Mouse (Mus musculus): ENCODE results near the gene Banp. TPM values are rescaled to one million over a fixed set of nuclear protein-coding genes. Genes with fewer than 3 reads are reported as not detected.

The Banp gene
- total and polyA plus RNA-seq, 3 experiments: 19.2 to 28.4 TPM; not detected in 1

DNA sequence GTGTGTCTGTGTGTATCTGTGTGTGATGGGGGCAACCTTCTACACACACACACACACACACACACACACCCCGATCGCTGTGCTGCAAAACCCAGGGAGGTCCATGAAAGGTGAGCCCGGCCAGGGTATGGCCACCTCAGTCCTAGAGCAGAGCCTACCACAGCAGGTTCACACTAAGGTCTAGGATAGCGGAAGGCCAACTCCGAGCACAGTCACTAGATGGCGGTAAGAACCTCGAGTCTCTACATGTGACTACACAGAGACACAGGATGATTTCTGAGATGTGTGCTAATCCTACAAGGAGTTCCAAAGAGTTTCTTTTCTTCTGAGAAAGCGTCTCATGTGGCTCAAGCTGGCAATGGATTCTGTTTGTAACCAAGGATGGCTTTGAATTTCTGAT, 22.2 kb upstream of the Banp start:
- Histone ChIP-seq H3K79me2 (ENCODE audit: control insufficient read depth, insufficient read depth, low read length, poor library complexity) (no peaks in the 10 kb centered on the region), H3K9me3 (replicated peaks; ENCODE audit: insufficient read depth, low read length) (no peaks in the 10 kb centered on the region), H3K4me3 (ENCODE audit: control insufficient read depth in 1 of 2, insufficient read depth in 1 of 2, low read depth in 2 of 2, low read length in 2 of 2) (no peak overlapping the region), H3K27me3 (ENCODE audit: control insufficient read depth in 1 of 2, insufficient read depth in 2 of 2, low read length in 2 of 2) (no peaks in the 10 kb centered on the region), H3K4me1 (ENCODE audit: control insufficient read depth in 1 of 2, insufficient read depth in 2 of 2, low read length in 2 of 2) (peaks cover 5 to 8% of the 10 kb centered on the region in 2 experiments), H3K36me3 (ENCODE audit: control insufficient read depth in 1 of 2, insufficient read depth in 2 of 2, low read length in 2 of 2) (peaks cover 0 to 6% of the 10 kb centered on the region in 2 experiments; a peak in 2 of 4 replicates), H3K27ac (ENCODE audit: control insufficient read depth, low read depth, low read length) (no peak overlapping the region), H3K9ac (ENCODE audit: control insufficient read depth, low read depth, low read length, poor library complexity, severe bottlenecking) (no peak overlapping the region)
- DNase-seq (ENCODE audit: low read depth, low spot score): peak; percentile 86
- TF ChIP-seq KAT2A (conservative IDR thresholded peaks at IDR 0.05; ENCODE audit: low read depth, low read length) (no peak), CHD1 (IDR thresholded peaks at IDR 0.05; ENCODE audit: low read depth, low read length) (no peak), RCOR1 (IDR thresholded peaks at IDR 0.05; ENCODE audit: low read depth, low read length) (no peak), MYB (IDR thresholded peaks at IDR 0.05; ENCODE audit: low read depth, low read length) (no peak), MAX (IDR thresholded peaks at IDR 0.05; ENCODE audit: low read length) (peak; percentile 78), ELF1 (IDR thresholded peaks at IDR 0.05; ENCODE audit: low read depth, low read length) (peak; percentile 37; the same call in 1 of the 2 replicates), HCFC1 (IDR thresholded peaks at IDR 0.05; ENCODE audit: low read depth, low read length) (0 out of 2 replicates have a peak, but pooled peaks have one; percentile 18), MYC (IDR thresholded peaks at IDR 0.05; ENCODE audit: low read depth, low read length) (peak; percentile 91), CTCF (IDR thresholded peaks at IDR 0.05 in 2 of 3, conservative IDR thresholded peaks at IDR 0.05 in 1 of 3; ENCODE audit: control insufficient read depth in 1 of 3, insufficient read depth in 1 of 3, low read depth in 2 of 3, low read length in 3 of 3, poor library complexity in 1 of 3, severe bottlenecking in 1 of 3) (peak; percentile 63 to 86 (median 73)), BHLHE40 (IDR thresholded peaks at IDR 0.05; ENCODE audit: borderline replicate concordance, low read depth, low read length) (no peak), MXI1 (IDR thresholded peaks at IDR 0.05; ENCODE audit: low read depth, low read length) (peak; percentile 63; the same call in 1 of the 2 replicates), POLR2AphosphoS5 (IDR thresholded peaks at IDR 0.05; ENCODE audit: borderline replicate concordance, low read depth, low read length) (no peak), SMC3 (IDR thresholded peaks at IDR 0.05; ENCODE audit: low read depth, low read length) (peak; percentile 65), RAD21 (IDR thresholded peaks at IDR 0.05; ENCODE audit: low read depth, low read length) (peak; percentile 67), TAL1 (IDR thresholded peaks at IDR 0.05; ENCODE audit: low read length) (no peak), SIN3A (IDR thresholded peaks at IDR 0.05; ENCODE audit: low read length) (peak; percentile 33; the same call in 1 of the 2 replicates), GABPA (IDR thresholded peaks at IDR 0.05; ENCODE audit: low read depth, low read length) (no peak), NELFE (IDR thresholded peaks at IDR 0.05; ENCODE audit: low read depth, low read length) (no peak), ZNF384 (IDR thresholded peaks at IDR 0.05; ENCODE audit: low read depth, low read length) (no peak), USF1 (IDR thresholded peaks at IDR 0.05; ENCODE audit: low read depth, low read length) (peak; percentile 70; the same call in 1 of the 2 replicates), ZC3H11A (IDR thresholded peaks at IDR 0.05; ENCODE audit: low read depth, low read length) (peak; percentile 38), ETS1 (IDR thresholded peaks at IDR 0.05; ENCODE audit: low read depth, low read length) (no peak), TCF12 (IDR thresholded peaks at IDR 0.05; ENCODE audit: low read depth, low read length) (peak; percentile 17; the same call in 1 of the 2 replicates), MEF2A (IDR thresholded peaks at IDR 0.05; ENCODE audit: extremely low read depth, insufficient replicate concordance, low read depth, low read length, poor library complexity, severe bottlenecking) (no peak)
